Mouse (Mus musculus) forebrain, embryonic 16.5 days (tissue): ENCODE data around the gene Pgghg. TPM values are rescaled to one million over a fixed set of nuclear protein-coding genes. Genes with fewer than 3 reads are reported as not detected.

Experiments used
- ATAC-seq: fragments of 200-750 bp; cut with Nextera tagmentation; 2 replicates; pipeline ENCODE4 v1.8.0; 2017; ENCODE audit warnings: mild to moderate bottlenecking, moderate library complexity
- H3K27ac ChIP-seq: fragments of 300-500 bp; sonication (generic); 2 replicates; pipeline ENCODE4 v1.5.1; 2014; ENCODE audit warnings: low read length, control low read depth
- H3K27me3 ChIP-seq: fragments of 300-500 bp; sonication (generic); replicated peaks from 2 replicates; pipeline ENCODE4 v1.6.1; 2014; ENCODE audit warnings: low read length; ENCODE audit not compliant: control insufficient read depth, insufficient read depth
- H3K36me3 ChIP-seq: fragments of 300-500 bp; sonication (generic); 2 replicates; pipeline ENCODE4 v1.6.1; 2014; ENCODE audit not compliant: control insufficient read depth, insufficient read depth
- H3K4me1 ChIP-seq: fragments of 300-500 bp; sonication (generic); replicated peaks from 2 replicates; pipeline ENCODE4 v1.6.1; 2014; ENCODE audit warnings: low read length; ENCODE audit not compliant: control insufficient read depth, insufficient read depth
- H3K4me2 ChIP-seq: fragments of 300-500 bp; sonication (generic); 2 replicates; pipeline ENCODE4 v1.6.1; 2014; ENCODE audit warnings: mild to moderate bottlenecking, low read length, control low read depth
- H3K4me3 ChIP-seq: fragments of 300-500 bp; sonication (generic); replicated peaks from 2 replicates; pipeline ENCODE4 v1.5.1; 2014; ENCODE audit warnings: mild to moderate bottlenecking, low read length, control low read depth
- H3K9ac ChIP-seq: fragments of 300-500 bp; sonication (generic); replicated peaks from 2 replicates; pipeline ENCODE4 v1.6.1; 2014; ENCODE audit warnings: low read depth, low read length, control low read depth
- H3K9me3 ChIP-seq: fragments of 300-500 bp; sonication (generic); 2 replicates; pipeline ENCODE4 v1.6.1; 2016; ENCODE audit warnings: low read length; ENCODE audit not compliant: control insufficient read depth
- WGBS: fragments of 180-500 bp; shearing (Covaris S2); extraction: QIAGEN DNeasy Blood & Tissue Kit; methylation state at CpG from one replicate; pipeline ENCODE4 v1.1.7; 2014; 5-methylcytosine and 5-hydroxymethylcytosine counted together
- polyA plus RNA-seq: library from polyadenylated mRNA; unstranded; fragments of >200 nt; fragmentation: Nextera tagmentation; extraction: Ambion mirVana; gene quantifications from 2 replicates; pipeline ENCODE4 v1.2.1, GENCODE M21; 2015

Gene Pgghg
- polyA plus RNA-seq, result 8.9 and 10.1 TPM in 2 replicates

- 3% methylated on average over 33 of the region's 33 CpGs for WGBS
- ATAC-seq, result peak; percentile 93
- peak within 1 kb of the TSS; percentile 55 for H3K9ac ChIP-seq
- H3K27ac ChIP-seq, result no peak within 1 kb of the TSS; the same call in 1 of the 2 replicates
- H3K9me3 ChIP-seq, result no peaks in the 10 kb centered on the region
- peaks cover 11% of the 10 kb centered on the region for H3K4me1 ChIP-seq
- no peaks in the 10 kb centered on the region for H3K36me3 ChIP-seq
- peak within 1 kb of the TSS; percentile 54 for H3K4me3 ChIP-seq
- peak within 1 kb of the TSS; percentile 65 for H3K4me2 ChIP-seq
- H3K27me3 ChIP-seq, result no peaks in the 10 kb centered on the region
Measured at GRCm38 (mm10) chr7:140941222-140942051, at the start of gene Pgghg. TSS of gene Pgghg (plus strand) at chr7:140941391.

- ATAC-seq, result no peak
- H3K9me3 ChIP-seq, result no peaks in the 10 kb centered on the region
- no peak overlapping the region for H3K9ac ChIP-seq
- WGBS, result 81% methylated on average over 7 of the region's 7 CpGs
- no peak overlapping the region for H3K27ac ChIP-seq
- peaks cover 34% of the 10 kb centered on the region for H3K36me3 ChIP-seq
- H3K27me3 ChIP-seq, result no peaks in the 10 kb centered on the region
- H3K4me3 ChIP-seq, result no peak overlapping the region
- H3K4me2 ChIP-seq, result no peak overlapping the region
- no peaks in the 10 kb centered on the region for H3K4me1 ChIP-seq
Measured at GRCm38 (mm10) chr7:140894031-140894430, 47.2 kb upstream of the Pgghg start.

GRCm38 (mm10) chr7:140894611-140895010, 46.6 kb upstream of the Pgghg start:
- H3K4me1 ChIP-seq, result no peaks in the 10 kb centered on the region
- 93% methylated on average over 3 of the region's 3 CpGs for WGBS
- H3K4me2 ChIP-seq, result no peak overlapping the region
- H3K4me3 ChIP-seq, result no peak overlapping the region
- H3K27ac ChIP-seq, result no peak overlapping the region
- H3K36me3 ChIP-seq, result peaks cover 29% of the 10 kb centered on the region
- H3K9me3 ChIP-seq, result no peaks in the 10 kb centered on the region
- H3K27me3 ChIP-seq, result no peaks in the 10 kb centered on the region
- H3K9ac ChIP-seq, result no peak overlapping the region
- ATAC-seq, result no peak

GRCm38 (mm10) chr7:140897863-140898262, 43.3 kb upstream of the Pgghg start:
- Histone ChIP-seq H3K9ac (no peak overlapping the region), H3K4me3 (no peak overlapping the region), H3K4me2 (no peak overlapping the region), H3K36me3 (peaks cover 21% of the 10 kb centered on the region), H3K27ac (no peak overlapping the region), H3K27me3 (no peaks in the 10 kb centered on the region), H3K9me3 (no peaks in the 10 kb centered on the region), H3K4me1 (no peaks in the 10 kb centered on the region)
- WGBS, result 90% methylated on average over 7 of the region's 7 CpGs
- ATAC-seq, result no peak

GRCm38 (mm10) chr7:140899121-140899520, 42.1 kb upstream of the Pgghg start:
- Histone ChIP-seq H3K4me2 (no peak overlapping the region), H3K9me3 (no peaks in the 10 kb centered on the region), H3K4me1 (0 out of 2 replicates have a peak, but pooled peaks cover 4% of the 10 kb centered on the region), H3K27me3 (no peaks in the 10 kb centered on the region), H3K36me3 (peaks cover 17% of the 10 kb centered on the region), H3K9ac (no peak overlapping the region), H3K27ac (no peak overlapping the region), H3K4me3 (no peak overlapping the region)
- ATAC-seq, result no peak
- WGBS, result 91% methylated on average over 3 of the region's 3 CpGs

- H3K27ac ChIP-seq, result no peak within 1 kb of the TSS
- H3K27me3 ChIP-seq, result no peaks in the 10 kb centered on the region
- H3K36me3 ChIP-seq, result peaks cover 9% of the 10 kb centered on the region; the same call in 1 of the 2 replicates
- no peak for ATAC-seq
- WGBS, result 84% methylated on average over 10 of the region's 10 CpGs
- no peak within 1 kb of the TSS for H3K4me3 ChIP-seq
- H3K4me1 ChIP-seq, result 0 out of 2 replicates have a peak, but pooled peaks cover 4% of the 10 kb centered on the region
- no peaks in the 10 kb centered on the region for H3K9me3 ChIP-seq
- no peak within 1 kb of the TSS for H3K9ac ChIP-seq
- no peak within 1 kb of the TSS for H3K4me2 ChIP-seq
Measured at GRCm38 (mm10) chr7:140900220-140900619, 41.0 kb upstream of the Pgghg start, which contains the start of gene Cox8b. TSS of gene Cox8b (minus strand) at chr7:140900446.

- Histone ChIP-seq H3K9me3 (no peaks in the 10 kb centered on the region), H3K9ac (no peak overlapping the region), H3K4me3 (no peak overlapping the region), H3K4me1 (0 out of 2 replicates have a peak, but pooled peaks cover 4% of the 10 kb centered on the region), H3K4me2 (no peak overlapping the region), H3K27me3 (no peaks in the 10 kb centered on the region), H3K36me3 (peaks cover 6% of the 10 kb centered on the region; the same call in 1 of the 2 replicates), H3K27ac (no peak overlapping the region)
- WGBS, result 75% methylated on average over 15 of the region's 15 CpGs
- no peak for ATAC-seq
Measured at GRCm38 (mm10) chr7:140902036-140902875, 38.9 kb upstream of the Pgghg start.

- WGBS, result 24% methylated on average over 13 of the region's 13 CpGs
- no peaks in the 10 kb centered on the region for H3K9me3 ChIP-seq
- 0 out of 2 replicates have a peak, but pooled peaks have one; percentile 28 for ATAC-seq
Measured at GRCm38 (mm10) chr7:140903212-140903611, 38.0 kb upstream of the Pgghg start.

GRCm38 (mm10) chr7:140905642-140906081, 35.5 kb upstream of the Pgghg start:
- no peaks in the 10 kb centered on the region for H3K9me3 ChIP-seq
- no peaks in the 10 kb centered on the region for H3K27me3 ChIP-seq
- H3K4me3 ChIP-seq, result no peak overlapping the region
- H3K27ac ChIP-seq, result no peak overlapping the region
- H3K9ac ChIP-seq, result no peak overlapping the region
- H3K36me3 ChIP-seq, result no peaks in the 10 kb centered on the region
- WGBS, result 90% methylated on average over 2 of the region's 2 CpGs
- H3K4me2 ChIP-seq, result no peak overlapping the region
- ATAC-seq, result no peak
- peaks cover 10% of the 10 kb centered on the region for H3K4me1 ChIP-seq

More at GRCm38 (mm10) chr7:140903212-140903611, 38.0 kb upstream of the Pgghg start:
- Histone ChIP-seq H3K4me1 (0 out of 2 replicates have a peak, but pooled peaks cover 4% of the 10 kb centered on the region), H3K4me3 (no peak overlapping the region), H3K36me3 (no peaks in the 10 kb centered on the region), H3K27ac (no peak overlapping the region), H3K27me3 (no peaks in the 10 kb centered on the region), H3K4me2 (no peak overlapping the region), H3K9ac (no peak overlapping the region)
